Mouse (Mus musculus) embryonic facial prominence, embryonic 15.5 days (tissue): ENCODE measurements around the gene Ccdc63. TPM values are rescaled to one million over a fixed set of nuclear protein-coding genes. Genes with fewer than 3 reads are reported as not detected.

Source experiments
- ATAC-seq: fragments of 200-750 bp; cut with Nextera tagmentation; 2 replicates; pipeline ENCODE4 v1.8.0; 2017; ENCODE audit warnings: low read depth, moderate TSS enrichment; ENCODE audit not compliant: insufficient number of reproducible peaks, low FRiP score, low TSS enrichment
- H3K27ac ChIP-seq: fragments of 300-500 bp; sonication (generic); replicated peaks from 2 replicates; pipeline ENCODE4 v1.5.1; 2015; ENCODE audit warnings: mild to moderate bottlenecking, inconsistent platforms
- H3K27me3 ChIP-seq: fragments of 300-500 bp; sonication (generic); 2 replicates; pipeline ENCODE4 v1.6.1; 2015; ENCODE audit warnings: inconsistent platforms
- H3K36me3 ChIP-seq: fragments of 300-500 bp; sonication (generic); 2 replicates; pipeline ENCODE4 v1.6.1; 2015; ENCODE audit warnings: mild to moderate bottlenecking, inconsistent platforms
- H3K4me1 ChIP-seq: fragments of 300-500 bp; sonication (generic); 2 replicates; pipeline ENCODE4 v1.6.1; 2015; ENCODE audit warnings: inconsistent platforms
- H3K4me2 ChIP-seq: fragments of 300-500 bp; sonication (generic); replicated peaks from 2 replicates; pipeline ENCODE4 v1.6.1; 2015; ENCODE audit warnings: mild to moderate bottlenecking, inconsistent platforms
- H3K4me3 ChIP-seq: fragments of 300-500 bp; sonication (generic); replicated peaks from 2 replicates; pipeline ENCODE4 v1.5.1; 2015; ENCODE audit warnings: mild to moderate bottlenecking, inconsistent platforms
- H3K9ac ChIP-seq: fragments of 300-500 bp; sonication (generic); 2 replicates; pipeline ENCODE4 v1.6.1; 2015; ENCODE audit warnings: inconsistent platforms
- H3K9me3 ChIP-seq: fragments of 300-500 bp; sonication (generic); replicated peaks from 2 replicates; pipeline ENCODE4 v1.6.1; 2016; ENCODE audit warnings: inconsistent platforms
- WGBS: fragments of 180-500 bp; shearing (Covaris S2); methylation state at CpG from one replicate; pipeline ENCODE4 v1.1.7; 2015; 5-methylcytosine and 5-hydroxymethylcytosine counted together
- polyA plus RNA-seq: library from polyadenylated mRNA; unstranded; fragments of >200 nt; fragmentation: Nextera tagmentation; extraction: Ambion mirVana; gene quantifications from 2 replicates; pipeline ENCODE4 v1.2.1, GENCODE M21; 2015

The Ccdc63 gene
- polyA plus RNA-seq, 1 experiment from 2014 or later = 0.24 TPM

GRCm38 (mm10) chr5:122059060-122060017, 81.3 kb downstream of the Ccdc63 start:
- ATAC-seq = no peak
- no peak overlapping the region for H3K9ac ChIP-seq
- H3K4me2 ChIP-seq = peak overlapping the region; percentile 61
- H3K36me3 ChIP-seq = no peaks in the 10 kb centered on the region
- no peaks in the 10 kb centered on the region for H3K9me3 ChIP-seq
- 25% methylated on average over 39 of the region's 39 CpGs for WGBS
- H3K27me3 ChIP-seq = 0 out of 2 replicates have a peak, but pooled peaks cover 3% of the 10 kb centered on the region
- H3K27ac ChIP-seq = no peak overlapping the region
- H3K4me3 ChIP-seq = peak overlapping the region; percentile 27
- peaks cover 7% of the 10 kb centered on the region; the same call in 1 of the 2 replicates for H3K4me1 ChIP-seq

Other genes starting within 250 kb of the Ccdc63 start
- 1.6 and 4.1 TPM in 2 replicates for gene Cux2, start 90.7 kb downstream of the Ccdc63 start, polyA plus RNA-seq
- 3.6 and 4.6 TPM in 2 replicates for gene Myl2, start 39.9 kb downstream of the Ccdc63 start, polyA plus RNA-seq
- gene Ppp1cc, start 17.5 kb upstream of the Ccdc63 start, polyA plus RNA-seq = 235 and 238 TPM in 2 replicates
- gene Hvcn1, start 66.0 kb upstream of the Ccdc63 start, polyA plus RNA-seq = 9.8 and 10.3 TPM in 2 replicates
- 6.9 and 7.5 TPM in 2 replicates for gene Tctn1, start 123.6 kb upstream of the Ccdc63 start, polyA plus RNA-seq
- gene Pptc7, start 143.5 kb upstream of the Ccdc63 start, polyA plus RNA-seq = 8.0 and 9.5 TPM in 2 replicates
- 11.4 and 11.5 TPM in 2 replicates for gene Rad9b, start 213.4 kb upstream of the Ccdc63 start, polyA plus RNA-seq
- gene Vps29, start 213.5 kb upstream of the Ccdc63 start, polyA plus RNA-seq = 178 and 184 TPM in 2 replicates
- 61.3 and 64.5 TPM in 2 replicates for gene Gpn3, start 231.1 kb upstream of the Ccdc63 start, polyA plus RNA-seq
- gene Fam216a, start 231.5 kb upstream of the Ccdc63 start, polyA plus RNA-seq = 79.9 and 92.3 TPM in 2 replicates